Mouse (Mus musculus) heart, embryonic 11.5 days (tissue): ENCODE data around the gene Spr. TPM values are rescaled to one million over a fixed set of nuclear protein-coding genes. Genes with fewer than 3 reads are reported as not detected.
A peak's percentile ranks its signal among the peaks of the same experiment; 100 is the strongest.
"Not testable (repeated sequence)": the region's sequence is repeated elsewhere in the genome, so short reads cannot be mapped to it uniquely, and the experiment has no call there.

Experiments used
- ATAC-seq: fragments of 200-750 bp; cut with Nextera tagmentation; replicated peaks from 2 replicates; pipeline ENCODE4 v1.8.0; 2017; ENCODE audit warnings: moderate library complexity; ENCODE audit not compliant: insufficient number of reproducible peaks, low FRiP score, low TSS enrichment
- H3K27ac ChIP-seq: fragments of 300-500 bp; sonication (generic); 2 replicates; pipeline ENCODE4 v1.5.1; 2014; ENCODE audit warnings: mild to moderate bottlenecking, low read depth, low read length
- H3K27me3 ChIP-seq: fragments of 300-500 bp; sonication (generic); 2 replicates; pipeline ENCODE4 v1.6.1; 2014; ENCODE audit warnings: mild to moderate bottlenecking, low read length, mixed read lengths; ENCODE audit not compliant: control insufficient read depth, insufficient read depth
- H3K36me3 ChIP-seq: fragments of 300-500 bp; sonication (generic); 2 replicates; pipeline ENCODE4 v1.6.1; 2014; ENCODE audit warnings: mild to moderate bottlenecking, low read length, moderate library complexity, mixed read lengths; ENCODE audit not compliant: control insufficient read depth, insufficient read depth
- H3K4me1 ChIP-seq: fragments of 300-500 bp; sonication (generic); 2 replicates; pipeline ENCODE4 v1.6.1; 2014; ENCODE audit warnings: low read length; ENCODE audit not compliant: control insufficient read depth, insufficient read depth
- H3K4me2 ChIP-seq: fragments of 300-500 bp; sonication (generic); 2 replicates; pipeline ENCODE4 v1.6.1; 2014; ENCODE audit warnings: mild to moderate bottlenecking, moderate library complexity
- H3K4me3 ChIP-seq: fragments of 300-500 bp; sonication (generic); 2 replicates; pipeline ENCODE4 v1.5.1; 2014; ENCODE audit warnings: low read depth, low read length
- H3K9ac ChIP-seq: fragments of 300-500 bp; sonication (generic); 2 replicates; pipeline ENCODE4 v1.6.1; 2014; ENCODE audit warnings: mild to moderate bottlenecking, low read depth, low read length, moderate library complexity
- H3K9me3 ChIP-seq: fragments of 300-500 bp; sonication (generic); replicated peaks from 2 replicates; pipeline ENCODE4 v1.6.1; 2016; ENCODE audit warnings: low read length; ENCODE audit not compliant: control insufficient read depth
- WGBS: fragments of 180-500 bp; shearing (Covaris S2); extraction: QIAGEN DNeasy Blood & Tissue Kit; methylation state at CpG from one replicate; pipeline ENCODE4 v1.1.7; 2014; ENCODE audit not compliant: insufficient replicate concordance; 5-methylcytosine and 5-hydroxymethylcytosine counted together
- polyA plus RNA-seq: library from polyadenylated mRNA; unstranded; fragments of >200 nt; fragmentation: Nextera tagmentation; extraction: Ambion mirVana; gene quantifications from 2 replicates; pipeline ENCODE4 v1.2.1, GENCODE M21; 2014

The Spr gene
- polyA plus RNA-seq, 1 experiment from 2014 or later: 82.7 TPM

DNA sequence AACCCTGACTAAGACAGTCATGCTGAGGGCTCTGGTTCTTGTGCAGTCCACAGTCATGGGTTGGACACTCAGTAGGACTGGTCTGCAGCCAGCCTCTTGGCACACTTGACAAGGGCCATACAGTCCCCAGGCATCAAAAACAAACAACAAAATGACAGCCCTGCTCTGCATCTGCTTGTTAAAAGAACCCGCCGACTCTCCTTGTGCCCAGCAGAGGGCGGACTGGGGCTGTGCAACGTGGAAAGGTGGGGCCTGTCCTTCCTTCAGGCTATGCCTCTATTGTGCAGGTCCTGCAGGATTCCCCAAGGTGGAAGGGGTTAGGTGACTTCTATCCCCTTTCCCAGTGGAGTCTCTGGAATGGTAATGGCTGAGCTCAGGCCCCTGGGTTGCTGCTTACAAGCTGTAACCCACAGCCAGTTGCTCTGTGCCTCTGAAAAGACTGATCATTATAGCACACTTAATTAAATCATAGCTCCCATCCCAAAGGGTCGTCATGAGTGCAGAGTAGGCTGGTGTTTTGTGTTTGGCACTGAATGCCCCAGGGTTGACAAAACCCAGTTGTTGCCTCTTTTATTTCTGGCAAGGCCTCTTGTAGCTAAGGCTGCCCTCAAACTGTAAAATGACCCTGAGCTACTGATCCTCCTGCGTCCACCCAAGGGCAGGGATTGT is 21.7 kb upstream of the Spr start:
- H3K36me3 ChIP-seq, H3K27me3 ChIP-seq, ATAC-seq, H3K4me1 ChIP-seq, H3K9ac ChIP-seq, H3K27ac ChIP-seq, H3K4me2 ChIP-seq, H3K4me3 ChIP-seq, H3K9me3 ChIP-seq: not testable (repeated sequence)
- 24% methylated on average over 6 of the region's 6 CpGs for WGBS

DNA sequence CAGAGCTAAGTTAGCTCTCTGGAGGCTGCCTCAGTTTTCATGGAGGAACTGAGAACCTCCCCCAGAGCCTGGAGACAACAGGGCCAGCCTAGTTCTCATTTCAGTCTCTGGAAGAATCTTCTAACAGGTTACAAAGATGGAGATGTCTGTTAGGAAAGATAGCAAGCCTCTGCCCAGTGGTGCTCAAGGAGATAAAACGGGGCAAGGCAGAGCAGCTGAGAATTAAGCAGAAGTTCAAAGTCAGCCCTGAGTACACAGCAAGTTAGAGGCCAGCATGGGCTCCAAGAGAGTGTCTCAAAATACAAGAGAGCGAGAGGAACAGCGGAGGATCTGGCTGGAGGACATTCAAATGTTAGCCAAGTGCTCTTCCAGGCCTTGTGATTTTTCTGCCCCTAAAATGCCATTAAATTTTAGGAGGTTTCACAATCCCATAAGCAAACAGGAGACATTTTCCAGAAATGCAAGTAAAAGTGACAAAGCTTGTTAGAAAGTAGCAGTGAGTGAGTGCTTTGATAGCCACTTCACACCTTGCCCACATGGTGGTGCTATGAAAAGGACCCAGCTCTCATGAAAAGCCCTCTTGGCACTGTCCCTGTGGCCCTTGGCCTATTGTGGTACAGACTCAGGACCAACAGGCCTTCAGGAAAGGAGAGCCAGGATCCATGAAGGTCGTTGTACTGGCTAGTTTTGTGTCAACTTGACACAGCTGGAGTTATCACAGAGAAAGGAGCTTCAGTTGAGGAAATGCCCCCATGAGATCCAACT is 20.7 kb upstream of the Spr start:
- not testable (repeated sequence) for H3K36me3 ChIP-seq, H3K4me3 ChIP-seq, H3K4me2 ChIP-seq, H3K9me3 ChIP-seq, ATAC-seq, H3K27ac ChIP-seq, H3K27me3 ChIP-seq, H3K4me1 ChIP-seq, H3K9ac ChIP-seq
- 69% methylated on average over 4 of the region's 4 CpGs for WGBS

DNA sequence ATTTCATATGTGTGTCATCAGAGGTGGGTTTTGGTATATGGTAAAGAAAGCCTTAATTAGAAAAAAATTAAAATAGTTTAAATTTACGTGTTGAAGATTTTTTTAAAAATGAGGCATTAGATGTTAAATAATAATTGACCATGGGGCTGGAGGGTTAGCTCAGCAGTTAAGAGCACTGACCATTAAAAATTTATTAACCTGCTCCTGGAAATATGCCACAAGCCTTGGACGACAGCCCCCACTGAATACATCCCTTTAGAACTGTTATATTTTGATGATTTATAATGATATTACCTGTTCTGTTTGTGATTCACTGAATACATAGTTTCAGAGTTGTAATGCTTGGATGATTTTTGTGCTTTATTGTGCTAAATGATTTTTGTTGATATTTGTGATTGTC is 19.0 kb upstream of the Spr start:
- not testable (repeated sequence) for H3K4me2 ChIP-seq, H3K27me3 ChIP-seq, H3K27ac ChIP-seq, H3K9me3 ChIP-seq, ATAC-seq, H3K4me3 ChIP-seq, H3K9ac ChIP-seq, H3K4me1 ChIP-seq, H3K36me3 ChIP-seq
- 78% methylated on average over 2 of the region's 2 CpGs for WGBS

DNA sequence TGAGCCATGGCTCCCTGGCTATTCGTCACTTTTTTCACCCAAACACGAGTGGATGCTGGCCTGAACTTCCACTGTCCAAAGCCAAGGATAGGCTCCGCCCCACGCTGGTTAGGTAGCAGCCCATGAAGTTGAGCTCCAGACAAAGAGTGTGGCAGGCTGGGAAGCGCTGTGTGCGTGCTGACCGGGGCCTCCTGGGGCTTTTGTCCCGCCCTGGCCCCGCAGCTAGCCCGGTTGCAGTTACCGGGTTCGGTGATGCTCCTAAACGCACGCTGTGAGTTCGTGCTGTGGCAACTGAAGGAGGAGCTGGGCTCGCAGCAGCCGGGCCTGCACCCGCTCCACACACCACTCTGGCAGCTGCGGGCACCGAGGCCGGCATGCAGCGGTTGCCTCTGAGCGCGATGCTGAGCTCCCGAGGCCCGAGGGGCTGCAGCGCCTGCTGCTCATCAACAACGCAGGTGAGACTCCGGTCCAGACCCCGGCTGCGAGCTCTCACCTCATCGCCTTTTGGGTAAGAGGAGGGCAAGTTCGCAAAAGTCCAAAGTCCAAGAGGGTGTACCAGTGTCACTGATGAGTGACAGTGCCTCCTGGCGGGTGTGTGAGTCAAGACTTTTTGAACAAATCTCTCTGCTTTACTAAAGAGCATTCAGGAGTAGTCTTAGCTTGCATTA is 17.4 kb upstream of the Spr start:
- peak overlapping the region; percentile 94 for H3K4me2 ChIP-seq
- no peaks in the 10 kb centered on the region for H3K9me3 ChIP-seq
- H3K4me3 ChIP-seq: peak overlapping the region; percentile 55
- peak overlapping the region; percentile 79 for H3K9ac ChIP-seq
- peaks cover 6% of the 10 kb centered on the region; the same call in 1 of the 2 replicates for H3K27me3 ChIP-seq
- H3K36me3 ChIP-seq: no peaks in the 10 kb centered on the region
- 0 out of 2 replicates have a peak, but pooled peaks have one; percentile 27 for ATAC-seq
- under 1% methylated on average over 34 of the region's 34 CpGs for WGBS
- H3K27ac ChIP-seq: no peak overlapping the region
- 0 out of 2 replicates have a peak, but pooled peaks cover 3% of the 10 kb centered on the region for H3K4me1 ChIP-seq

DNA sequence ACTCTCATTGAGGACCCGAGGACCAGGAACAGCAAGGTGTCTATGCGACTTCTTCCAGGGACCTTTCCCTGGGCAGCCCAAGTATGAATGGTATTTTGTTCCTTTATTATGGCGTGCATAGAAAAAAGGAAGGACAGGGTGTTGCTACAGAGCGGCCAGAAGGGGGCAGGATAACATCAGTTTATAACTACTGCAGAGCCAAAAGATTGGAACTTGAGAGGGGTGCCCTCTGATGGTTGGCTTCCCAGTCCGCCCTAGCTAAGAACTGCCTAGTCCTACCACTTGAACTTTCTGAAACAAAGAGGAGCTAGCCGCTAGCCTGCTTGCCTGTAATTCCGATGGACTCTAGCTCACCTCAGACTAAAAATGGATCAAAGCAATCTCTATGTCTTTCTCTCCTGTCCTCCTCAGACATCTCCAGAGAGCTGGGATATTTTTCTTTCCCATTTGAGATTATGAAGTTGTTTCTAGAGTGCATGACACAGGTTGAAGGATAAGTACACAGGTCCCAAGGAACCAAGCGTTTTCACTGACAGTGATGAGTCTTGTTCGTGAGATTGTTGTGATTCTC is 16.5 kb upstream of the Spr start:
- Histone ChIP-seq H3K9me3 (no peaks in the 10 kb centered on the region), H3K27ac (no peak overlapping the region), H3K27me3 (peaks cover 6% of the 10 kb centered on the region; the same call in 1 of the 2 replicates), H3K36me3 (no peaks in the 10 kb centered on the region), H3K4me3 (no peak overlapping the region), H3K4me2 (no peak overlapping the region), H3K4me1 (0 out of 2 replicates have a peak, but pooled peaks cover 3% of the 10 kb centered on the region), H3K9ac (no peak overlapping the region)
- ATAC-seq: no peak
- WGBS: 9% methylated on average over 9 of the region's 9 CpGs

DNA sequence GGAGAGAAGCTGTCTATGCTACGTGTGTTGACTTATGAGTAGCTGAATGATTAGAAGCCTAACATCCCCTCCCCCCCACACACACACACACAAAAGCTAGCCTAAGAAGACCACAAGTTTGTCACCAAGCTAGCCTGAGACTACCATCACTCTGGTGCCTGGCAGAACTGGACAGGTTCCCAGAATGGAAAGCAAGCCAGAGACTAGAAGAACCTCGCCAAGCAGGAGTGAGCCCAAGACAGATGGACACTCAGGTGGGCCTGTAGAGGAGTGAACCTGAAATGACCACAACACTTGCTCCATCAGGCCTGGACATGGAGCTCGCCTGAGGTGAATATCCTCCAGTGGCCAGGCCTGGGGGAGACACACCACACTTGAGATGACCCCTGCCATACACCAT is 12.8 kb upstream of the Spr start:
- Histone ChIP-seq H3K27me3 (peaks cover 6% of the 10 kb centered on the region; the same call in 1 of the 2 replicates), H3K9me3 (no peaks in the 10 kb centered on the region), H3K27ac (no peak overlapping the region), H3K36me3 (no peaks in the 10 kb centered on the region), H3K4me1 (0 out of 2 replicates have a peak, but pooled peaks cover 3% of the 10 kb centered on the region), H3K4me2 (no peak overlapping the region), H3K9ac (no peak overlapping the region), H3K4me3 (no peak overlapping the region)
- WGBS: 64% methylated on average over 3 of the region's 3 CpGs
- ATAC-seq: no peak

DNA sequence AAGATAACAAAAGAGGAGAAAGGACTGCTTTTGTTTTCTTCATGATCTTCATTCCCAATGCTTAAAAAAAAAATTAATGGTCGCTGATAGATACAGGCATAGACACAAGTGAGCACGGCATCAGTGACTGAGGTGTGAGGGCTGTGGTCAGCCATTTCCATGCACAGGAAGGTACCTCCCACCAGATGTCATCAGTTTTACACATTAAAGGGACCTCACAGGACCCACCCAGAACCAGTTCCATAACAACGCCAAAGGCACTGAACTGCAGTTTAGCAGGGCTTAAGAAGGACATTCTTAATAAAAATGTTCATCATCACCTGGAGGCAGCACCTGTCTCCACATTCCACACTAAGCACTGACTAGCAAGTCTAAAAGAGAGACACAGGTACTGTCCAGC is 10.1 kb upstream of the Spr start:
- no peak overlapping the region for H3K9ac ChIP-seq
- H3K4me3 ChIP-seq: no peak overlapping the region
- WGBS: 53% methylated on average over 3 of the region's 3 CpGs
- no peaks in the 10 kb centered on the region for H3K9me3 ChIP-seq
- no peak overlapping the region for H3K4me2 ChIP-seq
- no peaks in the 10 kb centered on the region for H3K4me1 ChIP-seq
- H3K27me3 ChIP-seq: peaks cover 6% of the 10 kb centered on the region; the same call in 1 of the 2 replicates
- H3K36me3 ChIP-seq: no peaks in the 10 kb centered on the region
- H3K27ac ChIP-seq: no peak overlapping the region
- no peak for ATAC-seq

DNA sequence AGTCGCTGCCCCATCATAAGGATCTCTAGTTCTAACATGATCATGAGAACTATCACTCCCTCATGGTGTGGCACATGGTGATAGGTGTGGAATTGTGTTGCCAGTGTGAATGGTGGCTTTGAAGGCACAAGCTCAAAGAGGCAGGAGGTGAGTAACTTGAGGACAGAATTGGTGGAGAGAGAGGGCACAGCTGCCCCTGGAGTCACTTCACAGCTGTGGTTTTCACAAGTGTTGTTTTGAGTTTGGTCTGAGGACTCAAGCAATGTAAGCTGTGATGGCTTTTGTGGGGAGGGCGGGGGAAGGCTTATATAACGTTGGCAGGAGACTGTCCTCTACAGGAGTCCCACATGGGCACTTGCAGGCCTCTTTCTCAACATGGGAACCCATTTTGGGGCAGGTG is 6.9 kb upstream of the Spr start:
- Histone ChIP-seq H3K36me3 (no peaks in the 10 kb centered on the region), H3K9ac (no peak overlapping the region), H3K4me3 (no peak overlapping the region), H3K4me2 (no peak overlapping the region), H3K4me1 (no peaks in the 10 kb centered on the region), H3K27ac (no peak overlapping the region), H3K9me3 (no peaks in the 10 kb centered on the region), H3K27me3 (no peaks in the 10 kb centered on the region)
- WGBS: 59% methylated on average over 3 of the region's 3 CpGs
- ATAC-seq: no peak
